Mouse (Mus musculus) gonadal fat pad, adult 2 months (tissue): ENCODE data around the gene Ppp4r3a. TPM values are rescaled to one million over a fixed set of nuclear protein-coding genes. Genes with fewer than 3 reads are reported as not detected.
A peak's percentile ranks its signal among the peaks of the same experiment; 100 is the strongest.
"Not testable (repeated sequence)": the region's sequence is repeated elsewhere in the genome, so short reads cannot be mapped to it uniquely, and the experiment has no call there.

ENCODE experiments used
- DNase-seq: peaks from one replicate; pipeline ENCODE4 v3.0.0-alpha.2; 2012; ENCODE audit warnings: low read depth
- polyA plus RNA-seq: library from polyadenylated mRNA; depleted of rRNA; stranded (reverse); fragments of >200 nt; gene quantifications from 2 replicates; pipeline ENCODE4 v1.2.3, GENCODE M21; 2012; rRNA removed

Ppp4r3a gene
- polyA plus RNA-seq: 8.5 and 10.5 TPM in 2 replicates

- DNase-seq: peak; percentile 56
These were observed at the start of gene Ppp4r3a for GRCm38 (mm10) chr12:101083076-101083838. Ppp4r3a (minus strand) TSS chr12:101083702.

- DNase-seq: no peak
These were observed 39.5 kb upstream of the Ppp4r3a start for GRCm38 (mm10) chr12:101123013-101123412.

- not testable (repeated sequence) for DNase-seq
These were observed 38.6 kb upstream of the Ppp4r3a start for GRCm38 (mm10) chr12:101122066-101122465.

GRCm38 (mm10) chr12:101109794-101110585, 26.5 kb upstream of the Ppp4r3a start:
- not testable (repeated sequence) for DNase-seq

GRCm38 (mm10) chr12:101107722-101108121, 24.2 kb upstream of the Ppp4r3a start:
- DNase-seq: no peak

- no peak for DNase-seq
These were observed 22.1 kb upstream of the Ppp4r3a start for GRCm38 (mm10) chr12:101105571-101105970.

- no peak for DNase-seq
These were observed 19.1 kb upstream of the Ppp4r3a start for GRCm38 (mm10) chr12:101102648-101103047.

GRCm38 (mm10) chr12:101093678-101094077, 10.2 kb upstream of the Ppp4r3a start:
- DNase-seq: not testable (repeated sequence)

GRCm38 (mm10) chr12:101089955-101090354, 6.5 kb upstream of the Ppp4r3a start:
- DNase-seq: no peak

- no peak for DNase-seq
These were observed 3.9 kb upstream of the Ppp4r3a start for GRCm38 (mm10) chr12:101087406-101087805.

- no peak for DNase-seq
These were observed 1.6 kb upstream of the Ppp4r3a start for GRCm38 (mm10) chr12:101084881-101085666.

GRCm38 (mm10) chr12:101084237-101084636, 735 bp upstream of the Ppp4r3a start:
- no peak for DNase-seq

- no peak for DNase-seq
These were observed 315 bp upstream of the Ppp4r3a start for GRCm38 (mm10) chr12:101083839-101084195.

- no peak for DNase-seq
These were observed 1.0 kb downstream of the Ppp4r3a start for GRCm38 (mm10) chr12:101082296-101083075.

GRCm38 (mm10) chr12:101077955-101078354, 5.5 kb downstream of the Ppp4r3a start:
- no peak for DNase-seq

GRCm38 (mm10) chr12:101075433-101075832, 8.1 kb downstream of the Ppp4r3a start:
- DNase-seq: no peak

- no peak for DNase-seq
These were observed 8.6 kb downstream of the Ppp4r3a start for GRCm38 (mm10) chr12:101074821-101075429.

GRCm38 (mm10) chr12:101069813-101070212, 13.7 kb downstream of the Ppp4r3a start:
- DNase-seq: no peak

GRCm38 (mm10) chr12:101066329-101066728, 17.2 kb downstream of the Ppp4r3a start:
- DNase-seq: no peak

- DNase-seq: no peak
These were observed 43.5 kb downstream of the Ppp4r3a start for GRCm38 (mm10) chr12:101039956-101040355.
